Mouse (Mus musculus) CD8-positive naive resting alpha-beta T cell, adult 2 months (primary cell): ENCODE data around the gene Wdr43.

ENCODE experiments used
- DNase-seq, 2 experiments: peaks; one replicate each; pipeline ENCODE4 v3.0.0; 2022; ENCODE audit warnings: low read depth in 2 of 2, low spot score in 2 of 2

Wdr43 gene

GRCm38 (mm10) chr17:71662751-71663250, 47.1 kb downstream of the Wdr43 start:
- DNase-seq, result peak; percentile 35 to 52

GRCm38 (mm10) chr17:71663491-71663890, 47.8 kb downstream of the Wdr43 start:
- DNase-seq, result no peak

- DNase-seq, result no peak
Measured at GRCm38 (mm10) chr17:71664172-71664571, 48.5 kb downstream of the Wdr43 start.

- no peak for DNase-seq
Measured at GRCm38 (mm10) chr17:71665201-71665600, 49.5 kb downstream of the Wdr43 start.

- DNase-seq, result no peak
Measured at GRCm38 (mm10) chr17:71669511-71669910, 53.8 kb downstream of the Wdr43 start.

GRCm38 (mm10) chr17:71671840-71672546, 56.3 kb downstream of the Wdr43 start:
- DNase-seq, result peak in 1 of 2 experiments; percentile 24

- no peak for DNase-seq
Measured at GRCm38 (mm10) chr17:71673092-71673491, 57.4 kb downstream of the Wdr43 start, which contains the start of gene Togaram2. TSS of gene Togaram2 (plus strand) at chr17:71673261.

- DNase-seq, result no peak
Measured at GRCm38 (mm10) chr17:71673936-71674335, 58.2 kb downstream of the Wdr43 start.

- DNase-seq, result no peak
Measured at GRCm38 (mm10) chr17:71674886-71675285, 59.2 kb downstream of the Wdr43 start.

- no peak for DNase-seq
Measured at GRCm38 (mm10) chr17:71681666-71682065, 66.0 kb downstream of the Wdr43 start.

- DNase-seq, result no peak
Measured at GRCm38 (mm10) chr17:71682379-71682778, 66.7 kb downstream of the Wdr43 start.

GRCm38 (mm10) chr17:71683281-71683680, 67.6 kb downstream of the Wdr43 start:
- no peak for DNase-seq

- no peak for DNase-seq
Measured at GRCm38 (mm10) chr17:71684103-71684608, 68.5 kb downstream of the Wdr43 start.

GRCm38 (mm10) chr17:71687436-71687835, 71.7 kb downstream of the Wdr43 start:
- DNase-seq, result no peak

- DNase-seq, result no peak
Measured at GRCm38 (mm10) chr17:71689903-71690302, 74.2 kb downstream of the Wdr43 start.

GRCm38 (mm10) chr17:71691361-71691875, 75.7 kb downstream of the Wdr43 start:
- DNase-seq, result no peak

GRCm38 (mm10) chr17:71693313-71693712, 77.6 kb downstream of the Wdr43 start:
- no peak for DNase-seq

- DNase-seq, result no peak
Measured at GRCm38 (mm10) chr17:71693780-71694179, 78.1 kb downstream of the Wdr43 start.

GRCm38 (mm10) chr17:71695151-71695550, 79.5 kb downstream of the Wdr43 start:
- no peak for DNase-seq

GRCm38 (mm10) chr17:71695716-71696315, 80.1 kb downstream of the Wdr43 start:
- DNase-seq, result no peak

GRCm38 (mm10) chr17:71696396-71696795, 80.7 kb downstream of the Wdr43 start:
- no peak for DNase-seq
